Mouse (Mus musculus): ENCODE measurements around the gene Oxsr1. TPM values are rescaled to one million over a fixed set of nuclear protein-coding genes. Genes with fewer than 3 reads are reported as not detected.
A peak's percentile ranks its signal among the peaks of the same experiment; 100 is the strongest.
"Not testable (repeated sequence)": the region's sequence is repeated elsewhere in the genome, so short reads cannot be mapped to it uniquely, and the experiment has no call there.

The Oxsr1 gene
- total RNA-seq (2021) = 10 to 100 TPM; 30.2 to 31.2 TPM
- long read RNA-seq, experiment 1, full-length matches to known transcripts = 11 of 18 reads
- long read RNA-seq, experiment 1, partial matches to known transcripts = 1 of 18 reads
- long read RNA-seq, experiment 1, other reads (novel, unspliced or antisense) = 6 of 18 reads
- long read RNA-seq, experiment 2, full-length matches to known transcripts = 18 of 26 reads
- long read RNA-seq, experiment 2, partial matches to known transcripts = 1 of 26 reads
- long read RNA-seq, experiment 2, other reads (novel, unspliced or antisense) = 7 of 26 reads

DNA sequence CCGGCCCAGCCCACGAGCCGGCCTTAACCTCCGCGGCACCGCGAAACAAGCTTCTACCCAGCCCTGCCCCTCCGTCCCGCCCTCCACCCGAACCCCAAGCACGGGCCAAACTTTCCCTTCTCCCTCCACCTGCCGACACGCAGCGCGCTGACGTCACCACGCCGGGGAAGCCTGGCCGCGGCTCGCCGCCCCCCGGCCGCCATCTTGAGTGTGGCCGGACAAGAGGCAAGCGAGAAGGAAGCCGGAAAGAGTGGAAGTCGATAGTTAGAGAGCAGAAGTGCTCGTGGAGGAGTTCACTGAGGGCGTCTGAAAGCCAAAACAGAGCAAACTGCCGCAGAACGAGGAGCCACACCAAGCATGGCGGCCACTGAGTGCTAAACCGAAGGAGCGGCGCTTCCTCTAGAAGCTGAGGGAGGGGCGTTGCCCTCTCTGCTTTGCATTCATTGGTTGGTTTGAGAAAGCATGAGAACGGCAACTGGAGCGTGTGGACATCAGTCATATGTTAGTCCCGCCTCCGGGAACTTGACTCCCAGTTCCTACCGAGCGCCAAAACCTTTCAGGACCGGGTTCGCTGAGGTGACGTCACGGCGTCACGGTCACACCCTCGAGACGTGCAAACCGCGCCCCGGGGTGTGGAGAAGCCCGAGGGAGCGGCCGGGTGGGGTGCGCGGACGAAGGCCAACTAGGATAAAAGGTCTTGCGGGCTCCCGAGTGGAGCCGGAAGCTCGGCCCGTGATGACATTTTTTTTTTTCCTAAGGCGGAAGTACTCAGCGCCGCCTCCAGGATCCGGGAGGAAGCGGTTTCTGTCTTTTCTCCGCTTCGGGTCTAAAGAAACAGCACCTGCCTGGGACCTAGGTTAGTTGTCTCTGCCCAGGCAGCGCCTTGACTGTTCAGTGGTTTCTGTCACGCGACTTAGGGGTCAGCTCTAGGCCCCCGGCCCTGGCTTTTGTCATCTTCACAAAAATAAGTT is at the start of gene Oxsr1:
Oxsr1 (minus strand) TSS at position 139 of the 971 bp plus-strand sequence.
- peak within 1 kb of the TSS; percentile 100 for H3K27ac ChIP-seq
- H3K4me3 ChIP-seq = peak within 1 kb of the TSS; percentile 96
- TF ChIP-seq CTCF (conservative IDR thresholded peaks at IDR 0.05) = peak; percentile 77
- DNase-seq (ENCODE audit: low spot score in 2 of 2) = peak; percentile 97 to 99

DNA sequence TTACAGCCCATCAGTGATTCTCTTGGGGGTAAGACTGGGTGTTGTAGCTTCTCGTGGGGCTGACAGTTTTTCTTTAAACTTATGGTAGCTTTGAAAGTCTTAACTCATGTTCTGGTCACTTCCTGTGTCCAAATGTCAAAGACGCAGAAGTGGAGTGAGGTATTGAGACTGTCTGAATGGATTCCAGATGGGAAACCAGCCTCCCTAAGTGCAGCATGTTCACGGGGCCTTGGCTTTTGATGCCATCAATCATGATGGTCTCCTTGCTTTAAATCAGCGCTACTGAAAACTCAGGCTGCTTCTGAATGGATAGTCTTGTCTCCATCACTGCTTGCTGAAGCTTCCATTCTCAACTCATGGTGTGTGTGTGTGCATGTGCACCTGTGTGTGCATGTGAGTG is 49.0 kb upstream of the Oxsr1 start:
- no peak for TF ChIP-seq CTCF (conservative IDR thresholded peaks at IDR 0.05)
- Histone ChIP-seq H3K4me3 (no peak overlapping the region), H3K27ac (no peak overlapping the region)
- no peak for DNase-seq (ENCODE audit: low spot score in 2 of 2)

DNA sequence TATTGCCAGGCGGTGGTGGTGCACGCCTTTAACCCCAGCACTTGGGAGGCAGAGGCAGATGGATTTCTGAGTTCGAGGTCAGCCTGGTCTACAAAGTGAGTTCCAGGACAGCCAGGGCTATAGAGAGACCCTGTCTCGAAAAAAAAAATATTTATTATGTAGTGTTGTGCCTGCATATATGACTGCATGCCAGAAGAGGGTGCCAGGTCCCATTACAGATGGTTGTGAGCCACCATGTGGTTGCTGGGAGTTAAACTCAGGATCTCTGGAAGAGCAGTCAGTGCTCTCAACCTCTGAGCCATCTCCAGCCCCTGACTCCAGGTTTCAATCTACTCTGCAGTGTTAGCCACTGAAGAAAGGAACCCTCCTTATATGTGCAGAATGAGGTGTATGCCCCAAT is 48.5 kb upstream of the Oxsr1 start:
- not testable (repeated sequence) for H3K4me3 ChIP-seq; H3K27ac ChIP-seq; DNase-seq (ENCODE audit: low spot score in 2 of 2)
- peak; percentile 44 for TF ChIP-seq CTCF (conservative IDR thresholded peaks at IDR 0.05)

DNA sequence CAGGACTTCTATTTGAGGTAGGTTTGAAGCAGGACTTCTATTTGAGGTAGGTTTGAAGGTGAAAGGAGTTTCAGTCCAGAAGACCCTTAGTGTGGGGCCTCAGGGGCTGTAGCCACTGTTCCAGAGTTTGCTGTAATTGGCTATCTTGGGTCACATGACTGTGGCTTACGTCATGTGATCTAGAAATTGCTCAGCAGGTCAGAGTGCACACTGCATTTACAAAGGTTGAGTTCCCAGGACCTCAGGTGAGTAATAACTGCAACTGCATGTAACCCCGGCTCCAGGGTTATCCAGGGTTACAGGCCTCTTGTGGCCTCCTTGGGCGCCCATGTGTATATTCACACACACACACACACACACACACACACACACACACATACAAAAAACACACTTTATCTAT is 46.1 kb upstream of the Oxsr1 start:
- Histone ChIP-seq H3K27ac (no peak overlapping the region), H3K4me3 (no peak overlapping the region)
- TF ChIP-seq CTCF (conservative IDR thresholded peaks at IDR 0.05) = no peak
- no peak for DNase-seq (ENCODE audit: low spot score in 2 of 2)

DNA sequence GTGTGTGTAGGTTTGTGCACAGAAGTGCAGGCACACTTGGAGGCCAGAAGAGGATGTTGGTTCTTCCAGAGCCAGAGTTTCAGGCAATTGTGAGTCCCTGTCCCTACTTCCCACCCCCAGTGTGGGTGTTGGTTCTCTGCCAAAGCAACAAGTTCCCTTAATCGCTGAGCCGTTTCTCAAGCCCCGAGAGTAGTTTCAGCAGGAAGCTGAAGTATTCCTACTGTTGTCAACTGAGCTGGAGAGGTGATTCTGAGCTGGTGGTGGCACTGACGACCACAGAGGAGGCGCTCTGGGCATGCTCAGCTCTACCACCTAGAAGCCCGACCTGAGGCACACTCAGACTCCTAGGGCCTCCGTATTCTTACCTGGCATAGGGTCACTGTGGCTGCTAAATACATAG is 43.1 kb upstream of the Oxsr1 start, which contains the start of gene Slc22a14:
Slc22a14 (minus strand) TSS at position 270 of the 400 bp plus-strand sequence.
- no peak for DNase-seq (ENCODE audit: low spot score in 2 of 2)

DNA sequence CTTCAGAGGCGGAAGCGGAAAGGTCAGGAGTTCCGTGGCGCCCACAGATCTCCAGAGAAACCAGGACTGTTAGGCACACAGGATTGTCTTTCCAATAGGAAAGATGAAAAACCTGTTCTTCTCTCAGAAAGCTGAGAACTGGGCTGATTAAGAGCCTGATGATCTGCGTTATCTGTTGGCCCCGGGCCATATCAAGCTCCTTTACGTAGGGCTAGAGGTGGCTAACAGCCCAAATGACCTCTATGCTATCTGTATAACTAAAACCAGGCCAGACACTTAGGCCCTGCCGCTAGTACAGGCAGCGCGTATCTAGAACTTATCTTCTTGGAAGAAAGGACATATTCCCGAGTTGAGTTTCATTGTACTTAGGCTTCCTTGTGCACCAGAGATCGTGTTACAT is 41.0 kb upstream of the Oxsr1 start:
- Histone ChIP-seq H3K4me3 (no peak overlapping the region), H3K27ac (no peak overlapping the region)
- no peak for DNase-seq (ENCODE audit: low spot score in 2 of 2)
- no peak for TF ChIP-seq CTCF (conservative IDR thresholded peaks at IDR 0.05)

More for the DNA sequence above, 43.1 kb upstream of the Oxsr1 start, which contains the start of gene Slc22a14:
- Histone ChIP-seq H3K27ac (no peak within 1 kb of the TSS), H3K4me3 (no peak within 1 kb of the TSS)
- no peak for TF ChIP-seq CTCF (conservative IDR thresholded peaks at IDR 0.05)

DNA sequence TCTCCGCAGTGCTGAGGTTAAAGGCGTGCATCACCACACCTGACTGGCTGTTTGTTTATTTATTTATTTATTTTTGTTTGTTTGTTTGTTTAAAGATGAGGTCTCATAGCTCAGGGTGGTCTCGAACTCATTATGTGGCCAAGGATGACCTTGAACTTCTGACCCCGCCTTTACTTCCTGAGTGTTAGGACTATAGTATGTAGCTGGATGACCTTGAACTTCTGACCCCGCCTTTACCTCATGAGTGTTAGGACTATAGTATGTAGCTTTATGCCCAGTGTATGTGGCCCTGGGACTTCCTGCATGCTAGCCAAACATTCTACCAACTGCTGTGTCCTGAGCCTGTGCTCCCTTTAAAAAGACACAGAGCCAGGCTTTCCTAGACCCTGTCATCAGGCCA is 39.2 kb upstream of the Oxsr1 start:
- no peak for DNase-seq (ENCODE audit: low spot score in 2 of 2)
- Histone ChIP-seq H3K27ac (no peak overlapping the region), H3K4me3 (no peak overlapping the region)
- TF ChIP-seq CTCF (conservative IDR thresholded peaks at IDR 0.05) = no peak

DNA sequence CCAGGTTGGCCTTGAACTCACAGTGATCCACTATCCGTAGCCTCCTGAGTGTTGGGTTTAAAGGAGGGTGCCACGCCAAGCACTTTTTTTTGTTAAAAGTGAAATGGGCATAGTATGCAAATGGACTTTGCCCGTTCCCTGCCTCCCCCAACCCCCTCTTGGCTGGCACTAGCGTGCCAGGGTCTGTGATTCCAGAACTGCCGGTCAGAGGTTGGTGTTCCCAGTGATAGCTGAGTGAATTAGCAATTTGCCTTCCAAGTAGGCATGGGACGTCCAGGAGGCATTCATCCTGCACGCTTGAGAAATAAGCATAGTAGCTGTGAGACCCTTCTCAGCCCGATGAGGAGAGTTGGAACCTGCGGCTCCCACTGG is 35.8 kb upstream of the Oxsr1 start:
- Histone ChIP-seq H3K27ac (no peak overlapping the region), H3K4me3 (peak overlapping the region; percentile 78)
- no peak for TF ChIP-seq CTCF (conservative IDR thresholded peaks at IDR 0.05)
- no peak for DNase-seq (ENCODE audit: low spot score in 2 of 2)

DNA sequence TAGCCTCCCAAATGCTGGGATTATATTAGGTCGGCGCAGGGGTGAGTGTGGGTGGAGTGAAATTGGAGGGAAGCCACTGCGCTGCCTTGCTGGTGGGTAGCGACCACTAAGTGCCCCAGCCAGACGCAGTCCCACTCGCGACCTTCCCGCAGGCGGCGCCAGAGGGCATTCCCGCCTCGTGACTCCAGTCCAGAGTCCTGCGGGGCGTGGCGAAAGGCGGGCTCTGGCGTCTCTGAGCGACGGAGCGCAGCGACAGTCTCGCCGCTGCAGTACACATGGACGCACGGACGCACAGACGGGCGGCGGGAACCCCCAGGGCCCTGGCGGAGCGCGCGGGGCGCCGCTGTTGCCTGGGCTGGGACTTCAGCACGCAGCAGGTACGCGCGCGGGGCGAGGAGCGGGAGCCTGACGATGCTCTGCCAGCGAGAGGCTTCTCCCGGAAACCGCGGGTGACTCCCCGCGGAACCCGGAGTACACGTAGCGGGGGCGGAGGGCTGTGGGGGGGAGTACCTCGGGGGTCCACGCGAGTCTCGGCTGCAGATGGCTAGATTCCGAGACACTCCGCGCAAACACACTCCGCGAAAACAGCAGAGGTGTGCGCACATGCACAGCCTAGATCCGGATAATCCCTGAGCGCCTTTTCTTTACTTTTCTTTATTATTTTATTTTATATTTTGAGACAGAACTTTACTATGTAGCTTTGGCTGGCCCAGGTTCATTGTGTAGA is 35.3 kb upstream of the Oxsr1 start, which contains the start of gene Xylb:
Xylb (plus strand) TSS at position 51 of the 727 bp plus-strand sequence.
- Histone ChIP-seq H3K27ac (peak within 1 kb of the TSS; percentile 70; the same call in 1 of the 2 replicates), H3K4me3 (peak within 1 kb of the TSS; percentile 78)
- DNase-seq (ENCODE audit: low spot score in 2 of 2) = peak; percentile 85 to 88
- peak; percentile 89 for TF ChIP-seq CTCF (conservative IDR thresholded peaks at IDR 0.05)

DNA sequence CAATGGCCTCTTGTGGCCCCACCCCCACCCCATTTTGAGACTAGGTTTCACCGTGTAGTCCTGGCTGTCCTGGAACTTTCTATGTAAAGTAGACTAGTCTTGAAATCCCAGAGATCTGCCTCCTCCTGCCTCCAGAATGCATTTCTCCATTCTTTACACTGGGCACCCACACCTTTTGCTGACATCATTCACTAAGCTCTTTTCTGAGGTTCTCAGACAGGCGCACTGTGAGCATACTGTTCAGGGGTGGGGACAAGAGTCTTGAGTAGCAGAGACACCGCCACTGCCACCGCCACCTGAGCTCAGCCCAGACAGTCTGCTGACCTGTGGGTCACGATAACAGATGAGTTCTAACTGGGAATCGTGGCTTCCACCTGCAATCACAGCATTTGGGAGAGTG is 33.7 kb upstream of the Oxsr1 start:
- Histone ChIP-seq H3K27ac (no peak overlapping the region), H3K4me3 (no peak overlapping the region)
- DNase-seq (ENCODE audit: low spot score in 2 of 2) = no peak
- TF ChIP-seq CTCF (conservative IDR thresholded peaks at IDR 0.05) = no peak

DNA sequence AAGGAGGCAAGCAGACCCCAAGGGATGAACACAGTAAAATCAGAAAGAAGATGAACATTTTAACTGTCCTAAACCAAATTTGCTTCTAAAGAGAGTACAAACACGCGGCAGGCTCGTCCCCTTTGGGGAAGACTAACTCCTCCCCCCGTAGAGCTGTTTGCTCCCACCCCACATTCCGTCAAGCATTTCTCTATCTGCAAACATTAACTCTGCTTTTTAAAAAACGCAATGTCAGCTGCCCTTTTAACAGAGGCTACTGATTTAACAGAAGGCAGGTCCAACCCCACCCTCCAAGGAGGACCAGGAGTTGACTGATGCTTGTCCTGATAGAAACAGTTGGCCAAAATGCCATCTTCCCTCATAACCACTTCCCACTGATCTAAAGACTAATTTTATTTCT is 31.7 kb upstream of the Oxsr1 start:
- H3K4me3 ChIP-seq = no peak overlapping the region
- no peak for TF ChIP-seq CTCF (conservative IDR thresholded peaks at IDR 0.05)
- no peak for DNase-seq (ENCODE audit: low spot score in 2 of 2)

DNA sequence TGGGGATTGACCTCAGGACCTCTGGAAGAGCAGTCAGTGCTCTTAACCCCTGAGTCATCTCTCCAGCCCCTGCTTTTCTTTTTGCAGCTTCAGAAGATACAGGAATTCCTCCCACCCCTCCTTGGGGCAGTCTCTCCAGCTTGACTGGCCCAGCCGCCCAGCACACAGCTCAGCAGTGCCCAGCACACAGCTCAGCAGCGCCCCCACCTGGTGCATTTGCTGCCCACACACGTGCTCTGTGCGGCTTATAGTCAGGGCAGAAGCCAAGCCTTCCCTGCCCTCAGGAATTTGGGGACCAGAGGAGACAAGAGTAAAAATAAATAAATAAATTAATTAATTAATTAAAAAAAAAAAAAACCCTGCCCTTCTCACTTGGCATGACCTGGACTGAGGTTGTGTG is 29.8 kb upstream of the Oxsr1 start:
- Histone ChIP-seq H3K27ac (0 out of 2 replicates have a peak overlapping the region, but pooled peaks have one; percentile 14), H3K4me3 (no peak overlapping the region)
- peak; percentile 86 for TF ChIP-seq CTCF (conservative IDR thresholded peaks at IDR 0.05)
- peak; percentile 44 to 76 for DNase-seq (ENCODE audit: low spot score in 2 of 2)

More for the DNA sequence above, 31.7 kb upstream of the Oxsr1 start:
- H3K27ac ChIP-seq = no peak overlapping the region

All from layer of hippocampus, adult 2 months (tissue).